Mouse (Mus musculus): Measurements from ENCODE around the gene Phf21a.

DNA sequence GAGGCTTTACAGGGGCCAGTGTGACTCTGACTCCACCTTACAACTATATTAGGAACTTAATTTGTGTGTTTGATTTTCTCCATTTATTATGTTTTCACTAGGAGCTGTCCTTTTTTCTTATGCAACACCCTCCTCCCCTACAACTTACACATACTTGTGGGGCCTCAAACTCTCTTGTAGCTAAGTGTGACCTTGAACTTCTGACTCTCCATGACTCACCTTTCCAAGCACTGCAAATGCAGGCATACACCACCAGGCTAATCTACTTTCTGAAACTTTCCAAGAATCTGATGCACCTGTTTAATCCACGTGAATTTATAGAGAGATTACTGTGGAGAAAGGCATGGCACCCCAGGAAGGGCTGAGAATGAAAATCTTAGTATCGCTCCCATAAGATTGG, 147.9 kb downstream of the Phf21a start:
- TF ChIP-seq CTCF (IDR thresholded peaks at IDR 0.05; ENCODE audit: borderline replicate concordance, extremely low read depth, insufficient read depth, insufficient read length) = no peak
- no peak for TF ChIP-seq POLR2A (IDR thresholded peaks at IDR 0.05; ENCODE audit: borderline replicate concordance, extremely low read depth, insufficient read depth, insufficient read length, poor library complexity, severe bottlenecking)
